In genomic region chr4:149888156-149888555, GRCm38 (mm10) we compare ENCODE assay signal across 28 mouse cellular contexts.
A peak's percentile ranks its signal among the peaks of the same experiment; 100 is the strongest.
DNase-seq lines count a peak whose midpoint lies in the region; ATAC-seq and TF ChIP-seq lines count a peak whose summit lies in the region.
"Had no signal": no experiment of that assay in that cellular context is flagged by ENCODE, and none has a peak within 500 bp of the region (broad histone marks: within the 10 kb centered on the region; RNA-seq: fewer than 3 reads in every experiment).

No protein-coding gene starts in this region.

- H3K27ac ChIP-seq in kidney, adult 2 months (ENCODE audit: insufficient read depth, low read depth, low read length) = no peak overlapping the region
- H3K27ac ChIP-seq in kidney, embryonic 14.5 days (ENCODE audit: low read depth, low read length) = no peak overlapping the region
- 0 out of 2 replicates have a peak overlapping the region, but pooled peaks have one; percentile 44 for H3K27ac ChIP-seq in limb, embryonic 13.5 days
- H3K27ac ChIP-seq in intestine, embryonic 15.5 days = no peak overlapping the region
- H3K27ac ChIP-seq: forebrain, embryonic 12.5 days; hindbrain, embryonic 13.5 days; limb, embryonic 15.5 days; liver, embryonic 13.5 days had no signal

- no peaks in the 10 kb centered on the region for H3K9me3 ChIP-seq in kidney, embryonic 14.5 days (ENCODE audit: control insufficient read depth, low read length)
- H3K9me3 ChIP-seq in limb, embryonic 13.5 days = no peaks in the 10 kb centered on the region
- no peaks in the 10 kb centered on the region for H3K9me3 ChIP-seq in intestine, embryonic 15.5 days
- H3K9me3 ChIP-seq: forebrain, embryonic 12.5 days; hindbrain, embryonic 13.5 days; limb, embryonic 15.5 days; liver, embryonic 13.5 days had no signal

- TF ChIP-seq POLR2A in kidney, adult 2 months (IDR thresholded peaks at IDR 0.05; ENCODE audit: low read depth, low read length) = no peak

- WGBS in kidney, adult 2 months = 68% methylated on average over 5 of the region's 5 CpGs
- 94% methylated on average over 5 of the region's 5 CpGs for WGBS in kidney, embryonic 14.5 days
- 88% methylated on average over 5 of the region's 5 CpGs for WGBS in limb, embryonic 13.5 days
- 81% methylated on average over 5 of the region's 5 CpGs for WGBS in intestine, embryonic 15.5 days

- H3K27me3 ChIP-seq in kidney, adult 2 months (replicated peaks; ENCODE audit: control insufficient read depth, insufficient read depth, low read length) = no peaks in the 10 kb centered on the region
- no peaks in the 10 kb centered on the region for H3K27me3 ChIP-seq in kidney, embryonic 14.5 days (ENCODE audit: control insufficient read depth, insufficient read depth, low read length)
- H3K27me3 ChIP-seq in limb, embryonic 13.5 days = no peaks in the 10 kb centered on the region
- no peaks in the 10 kb centered on the region for H3K27me3 ChIP-seq in intestine, embryonic 15.5 days (replicated peaks)
- H3K27me3 ChIP-seq: hindbrain, embryonic 13.5 days; limb, embryonic 15.5 days; Patski had no signal

- no peaks in the 10 kb centered on the region for H3K36me3 ChIP-seq in kidney, adult 2 months (ENCODE audit: control insufficient read depth, insufficient read depth, low read length)
- no peaks in the 10 kb centered on the region for H3K36me3 ChIP-seq in kidney, embryonic 14.5 days (ENCODE audit: control insufficient read depth, insufficient read depth, low read length)
- H3K36me3 ChIP-seq in limb, embryonic 13.5 days = no peaks in the 10 kb centered on the region
- H3K36me3 ChIP-seq in intestine, embryonic 15.5 days = no peaks in the 10 kb centered on the region
- H3K36me3 ChIP-seq: forebrain, embryonic 12.5 days; hindbrain, embryonic 13.5 days; limb, embryonic 15.5 days; liver, embryonic 13.5 days had no signal

- ATAC-seq in kidney, embryonic 14.5 days (ENCODE audit: low FRiP score, low TSS enrichment) = no peak
- ATAC-seq in limb, embryonic 13.5 days (ENCODE audit: low FRiP score, low read depth) = no peak
- no peak for ATAC-seq in intestine, embryonic 15.5 days
- ATAC-seq: forebrain, postnatal 0 days; intestine, postnatal 0 days; Patski had no signal

- H3K4me1 ChIP-seq in kidney, adult 2 months (ENCODE audit: control insufficient read depth, insufficient read depth, low read length) = peaks cover 10% of the 10 kb centered on the region; the same call in 1 of the 2 replicates
- peaks cover 42% of the 10 kb centered on the region for H3K4me1 ChIP-seq in kidney, embryonic 14.5 days (ENCODE audit: control insufficient read depth, insufficient read depth, low read length)
- peaks cover 73% of the 10 kb centered on the region for H3K4me1 ChIP-seq in limb, embryonic 13.5 days
- peaks cover 35% of the 10 kb centered on the region for H3K4me1 ChIP-seq in intestine, embryonic 15.5 days (replicated peaks)
- H3K4me1 ChIP-seq: liver, embryonic 13.5 days had no signal

- H3K4me3 ChIP-seq in kidney, adult 2 months (ENCODE audit: insufficient read depth, low read depth, low read length) = no peak overlapping the region
- no peak overlapping the region for H3K4me3 ChIP-seq in kidney, embryonic 14.5 days (ENCODE audit: low read length)
- H3K4me3 ChIP-seq in limb, embryonic 13.5 days = no peak overlapping the region
- H3K4me3 ChIP-seq in intestine, embryonic 15.5 days (replicated peaks) = no peak overlapping the region
- H3K4me3 ChIP-seq: erythroblast, embryonic 14.5 days; forebrain, embryonic 12.5 days; hindbrain, embryonic 13.5 days; limb, embryonic 15.5 days; liver, embryonic 13.5 days had no signal

- H3K9ac ChIP-seq in kidney, embryonic 14.5 days (ENCODE audit: low read depth, low read length) = no peak overlapping the region
- H3K9ac ChIP-seq in limb, embryonic 13.5 days = no peak overlapping the region
- no peak overlapping the region for H3K9ac ChIP-seq in intestine, embryonic 15.5 days
- H3K9ac ChIP-seq: forebrain, embryonic 12.5 days; forebrain, postnatal 0 days; hindbrain, embryonic 13.5 days; limb, embryonic 15.5 days; liver, embryonic 13.5 days had no signal

- no peak for TF ChIP-seq CTCF in kidney, adult 2 months (conservative IDR thresholded peaks at IDR 0.05; ENCODE audit: insufficient read depth, insufficient read length, low read depth, low read length)

- no peak overlapping the region for H3K4me2 ChIP-seq in kidney, embryonic 14.5 days (replicated peaks; ENCODE audit: low read depth, low read length)
- H3K4me2 ChIP-seq in limb, embryonic 13.5 days (replicated peaks) = no peak overlapping the region
- no peak overlapping the region for H3K4me2 ChIP-seq in intestine, embryonic 15.5 days (replicated peaks)
- H3K4me2 ChIP-seq: forebrain, embryonic 12.5 days; hindbrain, embryonic 13.5 days; limb, embryonic 15.5 days; liver, embryonic 13.5 days had no signal

- DNase-seq in gastrocnemius, adult 8-10 months (ENCODE audit: low spot score in 2 of 2) = peak; percentile 37 to 47
- no peak for DNase-seq in gastrocnemius, postnatal 4 days (ENCODE audit: low spot score in 2 of 2)
- DNase-seq in kidney, adult 2 months = peak; percentile 47
- DNase-seq in heart, adult 9 months (ENCODE audit: low spot score in 2 of 2) = peak; percentile 72 to 79
- no peak for DNase-seq in right cerebral cortex, postnatal 25 days
- DNase-seq: adrenal gland, adult 2 months; adrenal gland, postnatal 36 days; cerebellum, adult 18-20 months; cerebellum, postnatal 10 days; forebrain, postnatal 0 days; kidney, postnatal 4 days; liver, embryonic 13.5 days; lung, adult 18-20 months; lung, postnatal 14 days; midbrain, embryonic 14.5 days; retina, postnatal 1 day; right cerebral cortex, postnatal 14 days; spleen, adult 18-20 months; thymus, postnatal 14 days had no signal

Comparison
In these comparisons a context has a peak if more than half of its experiments do, and no peak if none do; other contexts are left out.
1. DNase-seq: peak in gastrocnemius, adult 8-10 months (2 of 2), kidney, adult 2 months (single experiment) and heart, adult 9 months (2 of 2); none in gastrocnemius, postnatal 4 days (0 of 2) and right cerebral cortex, postnatal 25 days (single experiment).